14 mouse cellular contexts compared by ENCODE assay signal in genomic region chr4:115732223-115732818, GRCm38 (mm10). TPM values are rescaled to one million over a fixed set of nuclear protein-coding genes. Genes with fewer than 3 reads are reported as not detected.
DNase-seq lines count a peak whose midpoint lies in the region; ATAC-seq and TF ChIP-seq lines count a peak whose summit lies in the region.
"Had no signal": no experiment of that assay in that cellular context is flagged by ENCODE, and none has a peak within 500 bp of the region (broad histone marks: within the 10 kb centered on the region; RNA-seq: fewer than 3 reads in every experiment).

No protein-coding gene starts in this region.

- H3K9ac ChIP-seq in liver, embryonic 12.5 days = 0 out of 2 replicates have a peak overlapping the region, but pooled peaks have one; percentile 10
- H3K9ac ChIP-seq: forebrain, embryonic 13.5 days; heart, embryonic 12.5 days; limb, embryonic 12.5 days; liver, embryonic 15.5 days had no signal

- H3K27me3 ChIP-seq in liver, embryonic 12.5 days (replicated peaks) = no peaks in the 10 kb centered on the region
- H3K27me3 ChIP-seq: liver, embryonic 15.5 days had no signal

- no peak overlapping the region for H3K27ac ChIP-seq in liver, embryonic 12.5 days
- H3K27ac ChIP-seq in gastrocnemius, adult 2 months = no peak overlapping the region
- H3K27ac ChIP-seq: forebrain, embryonic 13.5 days; left cerebral cortex, adult 2 months; limb, embryonic 12.5 days; liver, embryonic 15.5 days had no signal

- no peak for ATAC-seq in liver, embryonic 12.5 days
- peak; percentile 58 for ATAC-seq in CD4-positive, CD25-positive, alpha-beta regulatory T cell, adult 4 months
- ATAC-seq in hematopoietic stem cell, adult 5-6 weeks (replicated peaks in 1 of 2; ENCODE audit: insufficient read depth in 1 of 2, low FRiP score in 2 of 2, low TSS enrichment in 1 of 2, low read depth in 1 of 2, poor library complexity in 2 of 2, severe bottlenecking in 2 of 2) = peak; percentile 63 to 73

- intact Hi-C loops in gastrocnemius, adult 2 months (cut with DNase I) = no loop called here

- no peak for TF ChIP-seq CTCF in gastrocnemius, adult 2 months (IDR thresholded peaks at IDR 0.05)

- no peak overlapping the region for H3K4me3 ChIP-seq in liver, embryonic 12.5 days
- H3K4me3 ChIP-seq in gastrocnemius, adult 2 months = no peak overlapping the region
- H3K4me3 ChIP-seq: forebrain, embryonic 13.5 days; heart, embryonic 12.5 days; left cerebral cortex, adult 2 months; limb, embryonic 12.5 days; liver, embryonic 15.5 days had no signal

- WGBS in liver, embryonic 12.5 days (ENCODE audit: insufficient replicate concordance) = 22% methylated on average over 3 of the region's 3 CpGs

- DNase-seq in liver = no peak
- DNase-seq in naive thymus-derived CD4-positive, alpha-beta T cell, adult 2 months (ENCODE audit: low read depth) = peak; percentile 55
- DNase-seq in gastrocnemius, adult 2 months = no peak
- no peak for DNase-seq in urinary bladder, postnatal 10 days (ENCODE audit: low spot score)
- DNase-seq in neural tube, embryonic 10.5 days (ENCODE audit: extremely low spot score, low spot score) = no peak

- H3K9me3 ChIP-seq in liver, embryonic 12.5 days (replicated peaks) = no peaks in the 10 kb centered on the region
- H3K9me3 ChIP-seq: forebrain, embryonic 13.5 days; heart, embryonic 12.5 days; limb, embryonic 12.5 days; liver, embryonic 15.5 days had no signal

- no peaks in the 10 kb centered on the region for H3K36me3 ChIP-seq in liver, embryonic 12.5 days
- H3K36me3 ChIP-seq: heart, embryonic 12.5 days; limb, embryonic 12.5 days; liver, embryonic 15.5 days had no signal

- H3K4me2 ChIP-seq in liver, embryonic 12.5 days = no peak overlapping the region
- H3K4me2 ChIP-seq: forebrain, embryonic 13.5 days; heart, embryonic 12.5 days; limb, embryonic 12.5 days; liver, embryonic 15.5 days had no signal

- peaks cover 32% of the 10 kb centered on the region for H3K4me1 ChIP-seq in liver, embryonic 12.5 days
- H3K4me1 ChIP-seq: forebrain, embryonic 13.5 days; heart, embryonic 12.5 days; limb, embryonic 12.5 days had no signal

RNA-seq across cellular contexts. Expression of gene Efcab14, which starts 5.2 kb away (rescaled TPM):
- 18.8 and 21.4 TPM in 2 replicates for polyA plus RNA-seq in liver, embryonic 12.5 days (2016; fragmentation: Nextera tagmentation; extraction: Ambion mirVana)
- 10 to 100 TPM; 42.7 to 43.1 TPM for polyA plus RNA-seq in CD4-positive, CD25-positive, alpha-beta regulatory T cell, adult 4 months (2017; shearing (Covaris generic))
- 62.3 and 65.2 TPM in 2 replicates for total RNA-seq in hematopoietic stem cell, adult 5-6 weeks (2017)
- 10 to 100 TPM; 35.7 to 49.5 TPM for total RNA-seq in gastrocnemius, adult 2 months (2021)

RNA-seq across cellular contexts. Expression of gene Tex38, which starts 48.5 kb away (rescaled TPM):
- polyA plus RNA-seq in liver, embryonic 12.5 days (2016; fragmentation: Nextera tagmentation; extraction: Ambion mirVana) = not detected in 2 replicates
- 1 to 10 TPM in 1 of 2 experiments, under 1 TPM in 1; 0.42 to 2.6 TPM for polyA plus RNA-seq in CD4-positive, CD25-positive, alpha-beta regulatory T cell, adult 4 months (2017; shearing (Covaris generic))
- total RNA-seq in hematopoietic stem cell, adult 5-6 weeks (2017) = not detected in 2 replicates
- 1 to 10 TPM; 2.3 to 2.8 TPM for total RNA-seq in gastrocnemius, adult 2 months (2021)
- total RNA-seq: monocyte, adult 5-6 weeks had no signal
- polyA plus RNA-seq: forebrain, embryonic 13.5 days; liver, embryonic 15.5 days had no signal

RNA-seq across cellular contexts. Expression of gene Atpaf1, which starts 52.3 kb away (rescaled TPM):
- polyA plus RNA-seq in liver, embryonic 12.5 days (2016; fragmentation: Nextera tagmentation; extraction: Ambion mirVana) = 24.0 and 30.1 TPM in 2 replicates
- 10 to 100 TPM; 16.6 to 19.2 TPM for polyA plus RNA-seq in CD4-positive, CD25-positive, alpha-beta regulatory T cell, adult 4 months (2017; shearing (Covaris generic))
- 13.7 and 16.8 TPM in 2 replicates for total RNA-seq in hematopoietic stem cell, adult 5-6 weeks (2017)
- total RNA-seq in gastrocnemius, adult 2 months (2021) = 10 to 100 TPM; 46.9 to 70.1 TPM
